Mouse (Mus musculus) ES-Bruce4 (cell line): ENCODE data around the gene Pikfyve. TPM values are rescaled to one million over a fixed set of nuclear protein-coding genes. Genes with fewer than 3 reads are reported as not detected.
A peak's percentile ranks its signal among the peaks of the same experiment; 100 is the strongest.

ENCODE experiments used
- H3K27ac ChIP-seq: 2 replicates; pipeline ENCODE4 v1.5.1; 2012; ENCODE audit warnings: low read length, inconsistent platforms; ENCODE audit not compliant: insufficient read depth
- H3K27me3 ChIP-seq: 2 replicates; pipeline ENCODE4 v1.6.1; 2012; ENCODE audit warnings: mild to moderate bottlenecking, low read length, inconsistent platforms; ENCODE audit not compliant: control insufficient read depth, poor library complexity, insufficient read depth, severe bottlenecking
- H3K36me3 ChIP-seq: 2 replicates; pipeline ENCODE4 v1.6.1; 2012; ENCODE audit warnings: inconsistent platforms, mild to moderate bottlenecking, low read length, moderate library complexity; ENCODE audit not compliant: control insufficient read depth, poor library complexity, insufficient read depth, severe bottlenecking
- H3K4me1 ChIP-seq: one replicate; pipeline ENCODE4 v1.8.1; 2011; ENCODE audit warnings: low read length; ENCODE audit not compliant: control insufficient read depth, insufficient read depth
- H3K4me3 ChIP-seq: 2 replicates; pipeline ENCODE4 v1.5.1; 2011; ENCODE audit warnings: low read depth, mild to moderate bottlenecking, low read length
- H3K9ac ChIP-seq: 2 replicates; pipeline ENCODE4 v1.6.1; 2012; ENCODE audit warnings: low read depth, mild to moderate bottlenecking, inconsistent platforms; ENCODE audit not compliant: poor library complexity, severe bottlenecking
- H3K9me3 ChIP-seq: replicated peaks from 2 replicates; pipeline ENCODE4 v1.6.1; 2012; ENCODE audit warnings: mild to moderate bottlenecking, low read length, inconsistent platforms; ENCODE audit not compliant: control insufficient read depth, poor library complexity, insufficient read depth, severe bottlenecking
- CTCF ChIP-seq: IDR thresholded peaks from one replicate; pipeline ENCODE4 v1.8.1; 2011; ENCODE audit warnings: low read depth, low read length
- EP300 ChIP-seq: IDR thresholded peaks from 2 replicates; pipeline ENCODE4 v1.6.1; 2011; ENCODE audit warnings: low read depth, low read length; ENCODE audit not compliant: insufficient read depth
- POLR2A ChIP-seq: IDR thresholded peaks from one replicate; pipeline ENCODE4 v1.8.1; 2011; ENCODE audit warnings: low read length; ENCODE audit not compliant: insufficient read depth
- polyA plus RNA-seq: library from polyadenylated mRNA; stranded (reverse); fragments of >200 nt; gene quantifications from 2 replicates; pipeline ENCODE4 v1.2.4, GENCODE M21; 2011; ENCODE audit warnings: low read depth; ENCODE audit not compliant: missing spikeins, insufficient read depth, insufficient read length

Gene Pikfyve
- polyA plus RNA-seq, 1 experiment = 59.9 TPM

DNA sequence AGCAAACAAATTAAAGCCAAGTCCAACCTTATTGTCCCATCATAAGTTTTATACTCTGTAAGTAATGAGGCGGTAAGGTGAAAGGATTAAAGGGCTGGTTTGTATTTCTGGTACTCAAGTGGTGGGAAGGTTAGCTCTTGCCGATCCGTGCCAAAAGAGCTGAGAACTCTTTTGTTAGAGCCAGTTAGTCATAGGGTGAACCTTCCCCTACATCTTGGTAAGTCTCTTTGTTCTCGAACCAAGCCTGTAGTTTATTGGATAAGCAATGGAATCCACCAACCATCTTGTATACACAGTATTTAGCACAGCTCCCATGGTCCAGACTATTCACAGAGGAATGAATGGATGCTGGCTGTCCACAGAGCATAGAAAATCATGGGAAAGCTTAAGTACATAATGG lies 14.9 kb upstream of the Pikfyve start:
- Histone ChIP-seq H3K36me3 (peaks cover 16% of the 10 kb centered on the region), H3K9me3 (no peaks in the 10 kb centered on the region; the same call in 1 of the 2 replicates), H3K9ac (no peak overlapping the region), H3K27ac (no peak overlapping the region), H3K27me3 (no peaks in the 10 kb centered on the region), H3K4me3 (no peak overlapping the region), H3K4me1 (peaks cover 2% of the 10 kb centered on the region)
- TF ChIP-seq POLR2A (no peak), EP300 (no peak), CTCF (no peak)

DNA sequence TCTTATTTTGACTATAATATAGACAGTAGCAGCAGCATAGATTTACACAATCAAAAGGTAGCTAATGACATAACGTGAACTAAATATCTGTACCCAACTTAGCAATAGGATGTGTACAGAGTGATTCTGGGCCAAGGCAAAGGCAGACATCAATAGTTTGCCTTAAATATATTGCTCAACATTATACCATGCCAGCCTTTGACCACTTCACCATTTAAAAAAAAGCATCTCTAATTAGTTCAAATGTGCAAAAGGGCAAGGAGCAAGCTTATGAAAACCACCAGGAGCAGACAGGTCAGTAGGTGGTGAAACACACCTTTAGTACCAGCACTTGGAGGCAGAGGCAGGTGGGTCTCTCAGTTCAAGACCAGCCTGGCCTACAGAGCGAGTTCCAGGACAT lies 12.8 kb upstream of the Pikfyve start:
- Histone ChIP-seq H3K9me3 (no peaks in the 10 kb centered on the region; the same call in 1 of the 2 replicates), H3K27me3 (no peaks in the 10 kb centered on the region), H3K4me1 (peaks cover 2% of the 10 kb centered on the region), H3K27ac (no peak overlapping the region), H3K9ac (no peak overlapping the region), H3K4me3 (no peak overlapping the region), H3K36me3 (peaks cover 10% of the 10 kb centered on the region)
- no peak for TF ChIP-seq EP300
- no peak for TF ChIP-seq POLR2A
- TF ChIP-seq CTCF = no peak

DNA sequence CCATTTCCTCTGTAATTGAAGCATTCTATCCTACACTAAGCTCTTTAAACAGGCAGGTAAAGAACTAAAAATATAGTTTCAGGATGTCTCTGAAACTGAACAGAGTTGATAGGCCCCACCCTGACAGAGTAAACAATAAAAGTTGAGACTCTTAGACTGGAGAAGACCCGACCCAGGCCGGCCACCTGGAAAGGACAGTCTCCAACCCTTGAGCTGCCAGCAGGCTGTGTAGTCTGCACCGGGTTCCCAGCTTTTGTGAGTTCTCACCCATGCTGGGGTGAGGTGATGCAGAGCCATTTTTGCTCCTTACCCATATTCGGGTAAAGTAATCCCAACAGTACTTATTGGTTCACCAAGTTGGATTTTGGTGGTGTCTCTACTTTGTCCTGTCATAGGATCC lies 10.3 kb upstream of the Pikfyve start:
- Histone ChIP-seq H3K27me3 (no peaks in the 10 kb centered on the region), H3K4me3 (no peak overlapping the region), H3K36me3 (no peaks in the 10 kb centered on the region; the same call in 1 of the 2 replicates), H3K9me3 (no peaks in the 10 kb centered on the region; the same call in 1 of the 2 replicates), H3K9ac (no peak overlapping the region), H3K4me1 (peaks cover 2% of the 10 kb centered on the region), H3K27ac (no peak overlapping the region)
- TF ChIP-seq EP300 = no peak
- TF ChIP-seq CTCF = no peak
- no peak for TF ChIP-seq POLR2A

DNA sequence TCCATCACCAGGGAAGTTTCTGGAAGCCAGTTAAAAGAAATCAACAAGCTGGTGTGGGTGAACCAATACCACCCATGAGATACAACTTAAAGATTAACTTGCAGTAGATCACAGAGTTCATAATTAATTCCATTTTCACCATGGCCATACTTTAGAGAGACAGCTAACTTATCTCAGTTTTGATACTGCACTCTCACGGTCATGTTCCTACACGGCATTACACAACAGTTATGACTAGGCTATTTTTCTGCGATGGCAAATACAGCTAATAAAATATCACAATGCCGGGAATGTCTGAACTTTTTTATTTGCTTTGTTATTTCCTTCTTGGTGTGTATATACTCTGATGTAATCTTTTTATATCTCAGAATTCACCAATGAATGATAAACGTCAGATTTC lies 9.6 kb upstream of the Pikfyve start:
- no peak for TF ChIP-seq CTCF
- TF ChIP-seq EP300 = no peak
- TF ChIP-seq POLR2A = no peak
- Histone ChIP-seq H3K9me3 (no peaks in the 10 kb centered on the region; the same call in 1 of the 2 replicates), H3K27me3 (no peaks in the 10 kb centered on the region), H3K27ac (no peak overlapping the region), H3K4me3 (no peak overlapping the region), H3K9ac (no peak overlapping the region), H3K4me1 (peaks cover 2% of the 10 kb centered on the region), H3K36me3 (no peaks in the 10 kb centered on the region; the same call in 1 of the 2 replicates)

DNA sequence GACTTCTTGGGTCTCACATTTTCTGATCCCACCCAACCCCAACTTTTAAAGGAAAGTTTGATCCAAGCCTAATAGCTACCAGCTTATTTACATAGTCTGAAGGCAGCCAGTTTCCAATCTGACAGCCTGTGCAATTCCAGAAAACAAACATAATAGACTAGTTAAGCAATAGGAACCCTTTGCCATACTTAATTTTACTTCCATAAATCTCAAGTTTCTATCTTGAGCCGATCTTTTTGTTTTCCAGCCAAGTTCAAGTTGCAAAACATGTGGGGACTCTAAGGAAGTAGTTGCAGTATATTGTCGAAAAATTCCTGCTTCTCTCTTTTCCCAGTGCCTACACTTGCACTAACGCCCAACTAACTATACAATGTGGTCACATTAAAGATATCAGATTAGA lies 9.0 kb upstream of the Pikfyve start:
- peaks cover 2% of the 10 kb centered on the region for H3K4me1 ChIP-seq
- H3K9ac ChIP-seq = peak overlapping the region; percentile 29; the same call in 1 of the 2 replicates
- H3K27me3 ChIP-seq = no peaks in the 10 kb centered on the region
- H3K4me3 ChIP-seq = no peak overlapping the region
- no peak for TF ChIP-seq POLR2A
- TF ChIP-seq CTCF = no peak
- no peak for TF ChIP-seq EP300
- no peak overlapping the region for H3K27ac ChIP-seq
- no peaks in the 10 kb centered on the region; the same call in 1 of the 2 replicates for H3K9me3 ChIP-seq
- H3K36me3 ChIP-seq = no peaks in the 10 kb centered on the region; the same call in 1 of the 2 replicates

DNA sequence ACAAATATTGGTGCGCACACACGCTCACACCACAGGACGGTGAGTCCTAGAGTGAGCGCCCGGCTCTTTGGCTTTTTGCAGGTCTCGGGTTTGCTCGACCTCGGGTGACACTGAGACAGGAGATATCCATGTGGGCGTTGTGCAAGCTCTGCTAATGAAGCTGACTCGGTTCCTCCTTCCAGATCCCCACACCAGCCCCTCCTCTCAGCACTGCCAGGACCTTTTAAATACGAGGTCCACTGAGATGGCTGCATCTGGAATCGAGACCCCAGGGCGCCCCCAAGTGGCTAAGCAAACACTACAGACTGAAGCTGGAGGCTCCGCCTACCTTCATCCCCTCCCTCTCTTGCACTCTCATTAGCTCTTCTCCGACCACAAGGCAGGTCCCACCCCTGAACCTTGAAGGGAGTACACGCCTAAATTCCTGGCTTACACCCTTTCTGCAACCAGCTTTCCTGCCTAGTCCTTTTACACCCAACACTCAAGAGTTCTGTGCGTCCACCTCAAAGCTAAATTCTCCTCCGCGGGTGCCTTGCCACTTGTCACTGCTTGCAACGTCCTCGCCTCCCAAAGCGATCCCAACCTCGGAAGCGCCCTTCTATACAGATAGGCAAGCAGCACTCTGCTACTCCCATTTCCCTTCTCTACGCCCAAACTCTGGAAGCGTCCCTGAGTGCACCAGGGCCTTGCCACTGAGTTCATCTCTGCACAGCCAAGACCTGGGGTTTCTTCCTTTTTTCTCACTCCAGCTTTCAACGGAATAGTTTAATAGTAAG lies 8.2 kb upstream of the Pikfyve start:
- Histone ChIP-seq H3K27ac (peak overlapping the region; percentile 78), H3K27me3 (no peaks in the 10 kb centered on the region), H3K4me1 (no peaks in the 10 kb centered on the region), H3K9me3 (no peaks in the 10 kb centered on the region; the same call in 1 of the 2 replicates), H3K36me3 (no peaks in the 10 kb centered on the region), H3K9ac (peak overlapping the region; percentile 63), H3K4me3 (peak overlapping the region; percentile 92)
- peak; percentile 24 for TF ChIP-seq POLR2A
- 0 out of 2 replicates have a peak, but pooled peaks have one; percentile 19 for TF ChIP-seq EP300
- TF ChIP-seq CTCF = peak; percentile 79
